Mouse (Mus musculus): Measurements from ENCODE around the gene Rngtt.
"Not testable (repeated sequence)": the region's sequence is repeated elsewhere in the genome, so short reads cannot be mapped to it uniquely, and the experiment has no call there.

Rngtt gene

DNA sequence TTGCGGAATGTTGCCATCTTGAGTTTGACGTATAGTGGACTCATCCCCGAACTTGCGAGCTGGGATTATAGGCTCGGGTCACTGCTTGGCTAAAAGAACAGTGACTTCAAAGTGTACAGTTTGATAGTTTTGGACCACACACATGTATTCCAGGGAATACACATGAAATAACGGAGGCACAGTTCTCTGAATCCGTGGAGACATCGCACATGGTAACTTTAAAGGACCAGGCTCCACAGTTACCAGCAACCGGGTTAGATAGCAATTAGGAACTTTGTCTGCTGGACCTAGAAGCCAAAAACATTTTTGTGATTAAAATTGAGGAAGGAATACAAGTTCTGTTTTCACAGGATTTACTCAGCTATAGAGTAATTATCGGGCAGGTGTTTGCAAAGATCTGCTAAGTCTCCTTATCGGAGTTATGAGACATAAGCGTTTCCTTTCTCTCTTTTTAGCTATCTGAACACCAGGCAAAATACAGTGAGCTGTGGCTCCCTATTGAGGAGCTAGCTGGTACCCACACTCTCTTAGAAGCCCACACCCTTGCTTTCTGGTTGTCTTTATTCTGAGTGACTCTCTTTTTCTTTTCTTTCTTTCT is 828 bp downstream of the Rngtt start:
- DNase-seq (ENCODE audit: low spot score): no peak

DNA sequence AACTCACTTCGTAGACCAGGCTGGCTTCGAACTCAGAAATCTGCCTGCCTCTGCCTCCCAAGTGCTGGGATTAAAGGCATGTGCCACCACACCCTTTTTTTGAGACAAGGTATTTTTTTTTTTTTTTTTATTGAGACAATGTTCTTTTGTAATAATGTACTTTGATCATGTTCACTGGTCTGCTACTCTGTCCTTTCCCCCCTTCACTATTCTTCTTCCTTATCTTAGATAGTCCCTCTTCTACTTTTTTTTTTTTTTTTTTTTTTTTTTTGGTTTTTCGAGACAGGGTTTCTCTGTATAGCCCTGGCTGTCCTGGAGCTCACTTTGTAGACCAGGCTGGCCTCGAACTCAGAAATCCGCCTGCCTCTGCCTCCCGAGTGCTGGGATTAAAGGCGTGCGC is 4.0 kb downstream of the Rngtt start:
- not testable (repeated sequence) for DNase-seq (ENCODE audit: low spot score)

DNA sequence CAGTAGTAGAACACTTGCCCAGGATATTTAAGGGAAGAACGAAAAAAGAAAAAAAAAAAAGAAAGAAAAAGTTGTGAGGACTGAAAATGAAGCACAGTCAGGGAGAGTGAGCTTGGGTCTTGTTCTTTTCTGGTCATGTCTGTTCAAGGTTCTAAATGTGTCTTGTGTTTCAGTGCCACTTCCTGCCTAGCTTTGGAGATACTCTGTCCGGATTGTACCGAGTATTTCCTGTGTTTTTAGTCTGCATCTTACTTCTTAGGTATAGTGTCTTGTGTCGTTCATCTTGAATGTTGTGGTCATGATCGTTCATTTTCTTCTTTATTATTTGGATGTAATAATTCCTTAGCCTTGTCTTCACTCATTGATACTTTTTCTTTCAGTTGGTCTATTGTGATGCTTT is 5.7 kb downstream of the Rngtt start:
- DNase-seq (ENCODE audit: low spot score): no peak

DNA sequence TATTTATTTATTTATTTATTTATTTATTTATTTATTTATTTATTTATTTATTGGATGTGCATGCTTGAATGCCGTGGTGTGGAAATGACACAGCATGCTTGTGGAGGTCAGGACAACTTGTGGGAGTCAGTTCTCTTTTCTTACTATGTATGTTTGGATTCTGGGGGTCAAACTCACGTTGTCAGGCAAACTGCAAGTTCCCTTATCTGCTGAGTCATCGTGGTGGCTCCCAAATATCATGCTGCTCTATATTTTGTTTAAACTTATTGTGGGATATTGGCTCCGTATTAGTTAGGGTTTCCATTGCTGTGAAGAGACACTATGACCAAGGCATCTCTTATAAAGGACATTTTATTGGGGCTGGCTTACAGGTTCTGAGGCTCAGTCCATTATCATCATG is 21.0 kb downstream of the Rngtt start:
- no peak for DNase-seq (ENCODE audit: low spot score)

- no peak for DNase-seq (ENCODE audit: low spot score)
Observed at GRCm38 (mm10) chr4:33332956-33333455, 22.9 kb downstream of the Rngtt start.

DNA sequence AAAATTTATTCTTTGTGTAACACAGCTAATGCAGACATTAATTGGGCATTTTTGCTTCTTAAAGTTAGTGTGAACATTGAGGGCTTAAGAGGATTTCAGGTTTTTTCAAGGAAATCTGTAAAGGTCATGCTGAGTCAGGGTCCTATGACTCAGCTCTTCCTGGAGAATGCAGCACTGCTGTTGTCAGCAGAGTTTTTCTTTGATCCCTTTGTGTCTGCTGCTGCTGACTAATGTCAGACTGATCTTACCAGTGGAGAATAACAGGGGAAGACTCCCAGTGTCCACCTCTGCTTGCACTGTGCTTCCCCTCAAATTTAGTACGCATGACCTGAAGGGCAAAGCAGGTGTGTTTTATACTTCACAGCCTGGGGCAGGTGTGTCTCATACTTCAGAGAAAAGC is 27.9 kb downstream of the Rngtt start:
- DNase-seq (ENCODE audit: low spot score): peak; percentile 45

GRCm38 (mm10) chr4:33342877-33343731 is 33.0 kb downstream of the Rngtt start:
- DNase-seq (ENCODE audit: low spot score): no peak

GRCm38 (mm10) chr4:33343732-33344057 is 33.6 kb downstream of the Rngtt start:
- no peak for DNase-seq (ENCODE audit: low spot score)

GRCm38 (mm10) chr4:33363451-33363850 is 53.3 kb downstream of the Rngtt start:
- DNase-seq (ENCODE audit: low spot score): no peak

GRCm38 (mm10) chr4:33374916-33375315 is 64.8 kb downstream of the Rngtt start:
- DNase-seq (ENCODE audit: low spot score): no peak

GRCm38 (mm10) chr4:33377642-33378041 is 67.5 kb downstream of the Rngtt start:
- DNase-seq (ENCODE audit: low spot score): no peak

- no peak for DNase-seq (ENCODE audit: low spot score)
Observed at GRCm38 (mm10) chr4:33378894-33379293, 68.8 kb downstream of the Rngtt start.

- no peak for DNase-seq (ENCODE audit: low spot score)
Observed at GRCm38 (mm10) chr4:33388899-33389298, 78.8 kb downstream of the Rngtt start.

- DNase-seq (ENCODE audit: low spot score): peak; percentile 45
Observed at GRCm38 (mm10) chr4:33390660-33391059, 80.5 kb downstream of the Rngtt start.

GRCm38 (mm10) chr4:33393437-33393836 is 83.3 kb downstream of the Rngtt start:
- DNase-seq (ENCODE audit: low spot score): no peak

- DNase-seq (ENCODE audit: low spot score): peak; percentile 88
Observed at GRCm38 (mm10) chr4:33396222-33397176, 86.4 kb downstream of the Rngtt start.

DNA sequence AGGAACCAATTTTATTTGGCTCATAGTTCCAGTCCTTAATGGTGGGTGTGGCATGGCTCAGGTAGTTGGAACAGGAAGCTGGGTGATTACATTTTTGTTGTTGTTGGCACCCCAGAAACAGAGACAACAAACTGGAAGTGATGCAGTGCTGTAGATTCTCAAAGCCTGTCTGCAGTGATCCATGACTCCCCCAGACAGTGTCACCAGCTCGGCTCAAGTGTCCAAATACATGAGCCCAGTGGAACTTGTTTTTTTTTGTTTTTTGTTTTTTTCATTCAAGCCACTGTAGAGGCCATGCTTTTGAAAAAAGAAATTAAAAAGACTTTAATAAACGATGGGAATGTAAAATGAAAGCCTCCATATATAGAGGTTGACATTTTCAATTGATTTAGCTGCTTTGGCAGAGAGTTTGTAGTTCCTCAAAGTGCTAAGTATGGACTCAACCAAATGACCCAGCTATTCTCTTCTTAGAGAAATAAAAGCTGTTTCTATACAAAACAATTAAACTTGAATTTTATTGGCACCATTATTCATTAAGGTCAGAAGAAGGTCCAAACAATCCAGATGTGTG is 95.7 kb downstream of the Rngtt start:
- no peak for DNase-seq (ENCODE audit: low spot score)

- DNase-seq (ENCODE audit: low spot score): no peak
Observed at GRCm38 (mm10) chr4:33413791-33414190, 103.7 kb downstream of the Rngtt start.

GRCm38 (mm10) chr4:33414781-33415180 is 104.7 kb downstream of the Rngtt start:
- no peak for DNase-seq (ENCODE audit: low spot score)

DNA sequence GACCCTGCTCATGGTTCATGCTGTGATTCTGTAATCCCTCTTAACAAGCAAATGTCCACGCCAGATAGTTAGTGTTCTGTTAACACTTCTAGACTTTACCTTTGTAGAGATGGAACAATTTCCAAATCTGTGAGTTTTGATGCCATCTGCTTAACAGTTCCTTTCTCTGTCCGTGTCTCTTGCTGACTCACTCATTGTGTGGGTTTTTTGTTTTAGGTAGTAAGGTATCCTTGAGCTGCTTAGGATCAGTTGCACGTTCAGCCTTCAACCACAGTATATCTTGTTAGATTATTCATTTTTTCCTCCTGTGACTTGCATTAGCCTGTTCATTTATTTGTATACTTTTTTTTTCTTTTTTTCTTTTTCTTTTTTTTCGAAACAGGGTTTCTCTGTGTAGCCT is 107.3 kb downstream of the Rngtt start:
- no peak for DNase-seq (ENCODE audit: low spot score)

- DNase-seq (ENCODE audit: low spot score): no peak
Observed at GRCm38 (mm10) chr4:33419644-33420043, 109.5 kb downstream of the Rngtt start.

DNA sequence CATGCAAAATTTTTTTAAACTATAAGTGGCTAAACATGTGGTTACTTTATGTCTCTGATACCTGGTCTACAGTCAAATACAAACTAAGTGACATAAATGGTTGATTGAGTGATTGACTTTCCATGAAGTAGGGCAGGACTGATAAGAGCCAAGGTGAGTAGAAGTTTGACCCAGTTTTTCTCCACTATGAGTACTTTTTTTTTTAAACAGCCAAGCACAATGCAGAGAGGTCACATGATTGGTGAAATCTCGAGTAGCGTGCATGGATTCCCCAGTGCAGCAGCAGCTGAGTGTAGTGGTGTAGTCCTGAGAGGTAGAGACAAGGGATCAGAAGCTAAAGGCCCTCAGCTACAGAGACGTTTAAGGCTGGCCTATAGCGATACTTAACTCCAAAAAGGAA is 118.7 kb downstream of the Rngtt start:
- DNase-seq (ENCODE audit: low spot score): no peak

Data from MN1 (cell line).